8 mouse cellular contexts compared by ENCODE assay signal in the genomic region with DNA sequence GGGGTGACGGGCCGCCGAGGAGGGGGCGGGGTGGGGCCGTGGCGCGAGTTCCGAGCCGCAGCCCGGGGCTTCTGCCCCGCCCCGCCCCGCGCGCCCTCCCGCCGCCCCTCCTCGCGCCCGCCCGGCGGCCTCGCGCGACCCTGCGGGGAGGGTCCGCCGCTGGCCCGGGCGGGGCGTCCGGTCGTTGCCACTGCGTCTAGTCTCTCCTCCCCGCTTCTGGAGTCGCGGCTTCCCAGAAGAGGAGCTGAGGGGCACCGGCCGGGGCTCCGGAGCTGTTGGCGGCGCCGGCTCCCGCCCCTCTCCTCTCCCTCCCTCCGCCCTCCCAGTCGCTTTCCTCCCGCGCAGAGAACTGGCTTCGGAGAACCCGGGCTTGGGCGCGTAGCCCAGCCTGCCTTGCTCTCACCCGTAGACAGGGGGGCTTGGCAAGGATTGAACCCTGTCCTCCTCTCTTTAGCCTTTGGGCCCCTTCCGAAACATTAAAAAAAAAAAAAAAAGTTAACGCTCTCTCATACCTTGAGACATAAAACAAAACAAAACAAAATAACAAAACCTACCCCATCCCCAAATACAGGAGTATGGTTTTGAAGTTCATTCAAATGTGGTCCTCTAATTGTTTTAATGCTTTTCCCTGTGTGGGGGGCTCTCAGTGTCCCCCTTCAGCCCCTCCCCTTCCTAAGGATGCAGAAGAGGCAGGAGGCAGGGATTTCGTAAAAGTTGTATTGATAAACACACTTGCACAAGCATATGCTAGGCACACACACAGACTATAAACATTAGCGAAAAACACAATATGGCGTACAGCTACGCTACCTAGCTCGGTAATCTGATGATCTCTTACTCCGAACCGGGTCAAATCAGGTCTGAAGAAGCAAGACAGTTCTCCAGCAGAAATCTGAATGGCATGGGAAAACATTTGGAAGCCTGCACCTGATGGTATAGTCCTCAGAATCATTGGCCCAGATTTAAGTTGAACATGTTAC. TPM values are rescaled to one million over a fixed set of nuclear protein-coding genes. Genes with fewer than 3 reads are reported as not detected.
DNase-seq lines count a peak whose midpoint lies in the region; ATAC-seq lines count a peak whose summit lies in the region.

No protein-coding gene starts in this region.

- ATAC-seq in hindbrain, embryonic 12.5 days (ENCODE audit: low FRiP score): peak; percentile 56

- H3K4me3 ChIP-seq in hindbrain, embryonic 12.5 days: peak overlapping the region; percentile 75

- peaks cover 5% of the 10 kb centered on the region; the same call in 1 of the 2 replicates for H3K4me1 ChIP-seq in hindbrain, embryonic 12.5 days

- no peaks in the 10 kb centered on the region for H3K27me3 ChIP-seq in hindbrain, embryonic 12.5 days

- H3K9me3 ChIP-seq in hindbrain, embryonic 12.5 days (replicated peaks): no peaks in the 10 kb centered on the region

- peak overlapping the region; percentile 76 for H3K4me2 ChIP-seq in hindbrain, embryonic 12.5 days (replicated peaks)

- H3K9ac ChIP-seq in hindbrain, embryonic 12.5 days: peak overlapping the region; percentile 83

- no peaks in the 10 kb centered on the region for H3K36me3 ChIP-seq in hindbrain, embryonic 12.5 days

- H3K27ac ChIP-seq in hindbrain, embryonic 12.5 days: peak overlapping the region; percentile 98

- peak; percentile 63 for DNase-seq in T-cell, adult 2 months (ENCODE audit: low spot score)
- peak; percentile 84 for DNase-seq in cerebellum, adult 9-10 months
- peak; percentile 19 to 43 for DNase-seq in frontal cortex, adult 2 months (ENCODE audit: extremely low spot score in 1 of 2, low spot score in 1 of 2)
- DNase-seq in layer of hippocampus, postnatal 25 days (ENCODE audit: extremely low spot score in 1 of 2, low spot score in 1 of 2): peak; percentile 43 to 51
- DNase-seq in lung, postnatal 14 days: peak; percentile 77
- peak; percentile 81 for DNase-seq in retina, embryonic 14.5 days (ENCODE audit: low spot score)
- peak; percentile 76 for DNase-seq in urinary bladder, postnatal 14 days (ENCODE audit: low spot score)

- WGBS in hindbrain, embryonic 12.5 days: 2% methylated on average over 41 of the region's 62 CpGs

RNA-seq across cellular contexts. Expression of a gene that starts 0.6 kb away (rescaled TPM):
- polyA plus RNA-seq in frontal cortex, adult 2 months (2012; rRNA removed): 19.0 and 21.1 TPM in 2 replicates
- polyA plus RNA-seq in hindbrain, embryonic 12.5 days (2016; fragmentation: Nextera tagmentation; extraction: Ambion mirVana): 62.9 and 64.6 TPM in 2 replicates
- 100 to 1,000 TPM; 251 to 334 TPM for total RNA-seq in layer of hippocampus, postnatal 25 days (2021)

Comparison
In these comparisons a context has a peak if more than half of its experiments do, and no peak if none do; other contexts are left out.
1. Peak in every context shown above with its lines: DNase-seq, ATAC-seq, H3K4me3 ChIP-seq and H3K27ac ChIP-seq.
2. DNase-seq: peak in every context shown above with its lines; median percentile 84 in cerebellum, adult 9-10 months; 81 in retina, embryonic 14.5 days; 77 in lung, postnatal 14 days; 76 in urinary bladder, postnatal 14 days; 63 in T-cell, adult 2 months; 47 in layer of hippocampus, postnatal 25 days; 31 in frontal cortex, adult 2 months.